Mouse (Mus musculus) spleen, adult 2 months (tissue): ENCODE results near the gene Adcyap1r1. TPM values are rescaled to one million over a fixed set of nuclear protein-coding genes. Genes with fewer than 3 reads are reported as not detected.

Experiments
- DNase-seq, 2 experiments: peaks; one replicate each; pipeline versions ENCODE4 v3.0.0 to v3.0.0-alpha.2; 2012 to 2021; ENCODE audit warnings: low spot score in 2 of 2, low read depth in 1 of 2
- H3K27ac ChIP-seq: fragments of 200-500 bp; 2 replicates; pipeline ENCODE4 v1.5.1; 2012; ENCODE audit warnings: low read length, inconsistent platforms; ENCODE audit not compliant: insufficient read depth
- H3K27me3 ChIP-seq: fragments of 200-500 bp; 2 replicates; pipeline ENCODE4 v1.6.1; 2012; ENCODE audit warnings: mild to moderate bottlenecking, moderate library complexity, low read length, inconsistent platforms; ENCODE audit not compliant: control insufficient read depth, insufficient read depth
- H3K36me3 ChIP-seq: fragments of 200-500 bp; 2 replicates; pipeline ENCODE4 v1.6.1; 2012; ENCODE audit warnings: mild to moderate bottlenecking, low read length, inconsistent platforms; ENCODE audit not compliant: control insufficient read depth, insufficient read depth
- H3K4me1 ChIP-seq: fragments of 200-500 bp; 2 replicates; pipeline ENCODE4 v1.6.1; 2011; ENCODE audit warnings: inconsistent platforms; ENCODE audit not compliant: control insufficient read depth, insufficient read depth, insufficient read length
- H3K4me3 ChIP-seq: fragments of 200-500 bp; 2 replicates; pipeline ENCODE4 v1.5.1; 2011; ENCODE audit warnings: mild to moderate bottlenecking, inconsistent platforms; ENCODE audit not compliant: insufficient read depth, insufficient read length; ENCODE audit errors: extremely low read depth
- CTCF ChIP-seq: fragments of 200-500 bp; IDR thresholded peaks from 2 replicates; pipeline ENCODE4 v1.5.1; 2011; ENCODE audit warnings: mild to moderate bottlenecking, inconsistent platforms; ENCODE audit not compliant: insufficient read depth, insufficient read length, insufficient replicate concordance; ENCODE audit errors: extremely low read depth
- POLR2A ChIP-seq: fragments of 200-500 bp; IDR thresholded peaks from 2 replicates; pipeline ENCODE4 v1.6.1; 2011; ENCODE audit warnings: low read depth, low read length, inconsistent platforms
- WGBS: fragments of 180-500 bp; shearing (Covaris S2); methylation state at CpG from one replicate; pipeline ENCODE4 v1.1.7; 2018; 5-methylcytosine and 5-hydroxymethylcytosine counted together
- polyA plus RNA-seq: library from polyadenylated mRNA; depleted of rRNA; stranded (reverse); fragments of >200 nt; gene quantifications from 2 replicates; pipeline ENCODE4 v1.2.3, GENCODE M21; 2012; rRNA removed

The Adcyap1r1 gene
- polyA plus RNA-seq, 1 experiment: 0.06 TPM

DNA sequence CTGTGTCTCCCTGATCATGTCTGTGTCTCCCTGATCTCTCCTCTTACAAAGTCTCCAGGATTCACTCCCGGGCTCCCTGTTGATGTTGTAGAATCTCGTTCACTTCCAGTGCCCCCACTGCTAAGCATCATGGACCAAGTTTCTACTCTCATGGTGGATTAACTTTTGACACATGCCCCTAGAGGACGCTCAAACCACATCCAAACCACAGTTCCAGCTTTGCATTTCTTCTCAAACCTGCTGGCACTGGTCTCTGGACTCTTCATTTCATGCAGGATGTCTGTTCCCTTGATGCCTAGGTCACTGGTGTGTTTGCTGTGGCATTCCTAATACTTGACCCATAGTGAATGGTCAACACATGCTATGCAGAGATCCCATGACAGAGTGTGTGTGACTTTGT is 90.6 kb downstream of the Adcyap1r1 start:
- no peaks in the 10 kb centered on the region for H3K27me3 ChIP-seq
- no peaks in the 10 kb centered on the region for H3K36me3 ChIP-seq
- H3K27ac ChIP-seq: no peak overlapping the region
- 61% methylated on average over 3 of the region's 3 CpGs for WGBS
- no peak overlapping the region for H3K4me3 ChIP-seq
- DNase-seq: no peak
- H3K4me1 ChIP-seq: no peaks in the 10 kb centered on the region
- TF ChIP-seq POLR2A (no peak), CTCF (no peak)

DNA sequence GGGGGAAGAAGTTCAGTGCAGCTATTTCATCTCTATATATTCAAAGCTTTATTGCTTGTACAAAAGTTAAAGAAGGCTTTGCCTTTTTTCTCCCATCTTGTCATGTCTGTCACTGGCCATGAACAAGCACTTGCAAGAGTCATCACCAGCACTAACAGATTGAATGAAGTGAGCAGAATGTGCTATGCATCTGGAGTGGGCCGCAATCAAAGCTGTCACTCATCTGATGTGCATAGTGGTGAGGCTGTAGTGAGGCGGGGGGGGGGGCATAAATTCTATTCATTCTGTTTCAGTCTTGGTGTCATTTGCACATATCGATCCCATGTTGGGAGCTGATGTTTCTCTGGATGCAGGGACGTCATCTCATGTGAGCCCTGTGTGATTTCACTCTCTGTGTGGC is 91.6 kb downstream of the Adcyap1r1 start:
- Histone ChIP-seq H3K27me3 (no peaks in the 10 kb centered on the region), H3K36me3 (no peaks in the 10 kb centered on the region), H3K4me3 (no peak overlapping the region), H3K4me1 (no peaks in the 10 kb centered on the region), H3K27ac (no peak overlapping the region)
- WGBS: 87% methylated on average over 4 of the region's 4 CpGs
- no peak for DNase-seq
- no peak for TF ChIP-seq CTCF

DNA sequence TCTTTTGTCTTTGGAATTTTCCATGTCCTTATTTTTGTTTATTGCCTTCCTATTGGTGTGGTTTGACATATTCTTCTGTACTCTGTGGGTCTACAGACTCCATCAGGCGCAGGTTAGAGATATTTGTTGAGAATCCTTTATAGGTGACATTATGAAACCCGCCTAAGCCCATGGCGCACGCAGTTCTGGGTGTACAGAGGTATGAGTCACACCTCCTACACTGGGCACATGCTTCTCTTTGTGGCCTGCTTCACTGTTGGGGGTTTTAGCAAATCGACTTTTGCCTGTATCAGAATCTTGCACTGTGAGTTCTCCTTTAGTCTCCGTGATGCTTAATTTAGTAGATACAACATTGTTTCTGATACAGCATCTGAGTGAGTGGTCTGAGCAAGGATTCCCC is 97.4 kb downstream of the Adcyap1r1 start:
- TF ChIP-seq POLR2A (no peak), CTCF (no peak)
- DNase-seq: no peak
- Histone ChIP-seq H3K4me1 (no peaks in the 10 kb centered on the region), H3K27ac (no peak overlapping the region), H3K36me3 (no peaks in the 10 kb centered on the region), H3K4me3 (no peak overlapping the region), H3K27me3 (no peaks in the 10 kb centered on the region)
- 87% methylated on average over 6 of the region's 6 CpGs for WGBS

- H3K4me3 ChIP-seq: no peak overlapping the region
- H3K27ac ChIP-seq: no peak overlapping the region
- 63% methylated on average over 13 of the region's 13 CpGs for WGBS
- no peaks in the 10 kb centered on the region for H3K27me3 ChIP-seq
- H3K36me3 ChIP-seq: no peaks in the 10 kb centered on the region
- DNase-seq: no peak
- TF ChIP-seq POLR2A: no peak
- no peak for TF ChIP-seq CTCF
- no peaks in the 10 kb centered on the region for H3K4me1 ChIP-seq
These were observed 99.1 kb downstream of the Adcyap1r1 start for GRCm38 (mm10) chr6:55550926-55551325.

Other genes starting within 250 kb of the Adcyap1r1 start
- gene Mindy4, start 248.6 kb upstream of the Adcyap1r1 start, polyA plus RNA-seq: 1.0 and 1.7 TPM in 2 replicates
- 206 and 217 TPM in 2 replicates for gene Aqp1, start 115.5 kb upstream of the Adcyap1r1 start, polyA plus RNA-seq
- 0.11 TPM in 1 of 2 replicates, not detected in the other for gene Ghrhr, start 75.7 kb upstream of the Adcyap1r1 start, polyA plus RNA-seq
- gene Neurod6, start 229.3 kb downstream of the Adcyap1r1 start, polyA plus RNA-seq: not detected in 2 replicates